Mouse (Mus musculus): ENCODE measurements around the gene Efcab10.
A peak's percentile ranks its signal among the peaks of the same experiment; 100 is the strongest.

Gene Efcab10

DNA sequence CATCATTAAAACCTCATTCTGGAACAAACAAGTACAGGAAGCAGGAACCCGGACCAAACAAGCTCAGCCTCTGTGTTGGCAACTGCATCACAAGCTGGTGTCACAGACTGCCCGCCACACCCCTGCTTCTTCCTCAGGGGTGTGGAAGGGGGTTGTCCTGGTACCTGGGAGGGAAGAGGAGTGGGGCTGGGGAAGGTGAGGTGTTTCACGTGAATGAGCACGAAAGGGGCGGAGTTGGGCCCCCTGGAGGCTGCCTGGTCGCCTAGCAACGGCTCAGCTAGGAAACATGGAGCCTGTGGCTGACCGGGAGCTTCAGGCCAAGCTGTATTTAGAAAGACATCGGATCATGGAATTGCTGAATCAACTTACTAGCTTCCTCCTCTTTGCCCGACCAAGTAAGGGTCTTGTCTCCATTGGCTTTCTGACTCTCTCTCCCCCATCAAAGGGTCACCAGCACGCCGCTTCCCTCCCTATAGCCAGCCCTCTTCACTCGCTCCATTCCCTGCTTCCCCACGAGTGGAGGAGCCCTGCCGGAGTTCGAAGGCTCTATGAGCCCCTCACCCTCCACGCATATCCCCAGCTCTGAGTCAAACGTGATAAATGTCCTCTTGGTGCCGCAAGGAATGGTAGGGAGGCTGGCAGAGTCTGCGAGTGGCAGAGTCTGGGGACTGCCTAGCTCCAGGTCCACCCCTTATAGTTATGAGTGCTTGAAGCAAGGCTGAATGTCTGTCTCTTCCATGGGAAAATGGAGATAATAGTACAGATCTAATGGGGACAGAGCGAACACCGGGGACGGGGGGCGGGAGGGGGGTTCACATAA, at the start of gene Efcab10:
Gene Efcab10, plus strand, starts transcription at position 51 of the 820 bp plus-strand sequence.
- no peak for DNase-seq

DNA sequence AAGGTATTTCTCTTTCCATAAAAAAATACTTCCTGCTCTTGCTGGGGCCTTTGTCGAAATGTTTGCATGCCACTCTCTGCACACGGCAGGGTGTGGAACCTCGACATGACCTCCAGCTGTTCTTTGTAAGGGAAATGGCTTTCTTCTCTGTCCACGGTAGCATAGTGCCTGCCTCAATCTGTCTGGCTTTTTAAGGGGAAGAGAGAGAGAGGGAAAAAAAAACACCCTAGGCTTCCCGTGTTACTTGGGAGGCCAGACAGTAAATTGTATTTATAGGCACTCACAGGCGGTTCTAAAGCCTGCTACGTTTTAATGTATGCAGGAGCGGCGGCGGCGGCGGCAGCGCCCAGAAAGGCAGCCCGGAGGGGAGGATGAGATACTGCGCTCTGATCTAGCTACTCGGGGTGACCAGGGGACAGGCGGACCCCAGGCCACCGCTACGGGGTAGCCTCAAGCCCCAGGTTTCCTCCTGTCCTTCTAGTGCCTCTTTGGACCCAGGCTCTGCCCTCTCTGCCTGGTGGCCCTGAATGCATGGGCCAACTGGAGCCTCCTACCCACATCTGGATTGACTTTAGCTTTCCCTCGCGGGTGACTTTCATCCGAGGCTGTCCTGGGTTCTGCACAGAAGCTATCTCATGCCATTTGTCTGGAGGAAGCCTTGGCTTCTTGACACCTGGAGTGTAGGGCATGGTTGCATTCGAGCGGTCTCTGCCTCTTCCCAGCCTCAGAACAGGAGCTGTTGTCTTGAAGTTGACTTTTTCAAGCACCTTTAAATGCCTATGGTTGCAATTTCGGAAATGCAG, 49.5 kb upstream of the Efcab10 start:
- DNase-seq = no peak

DNA sequence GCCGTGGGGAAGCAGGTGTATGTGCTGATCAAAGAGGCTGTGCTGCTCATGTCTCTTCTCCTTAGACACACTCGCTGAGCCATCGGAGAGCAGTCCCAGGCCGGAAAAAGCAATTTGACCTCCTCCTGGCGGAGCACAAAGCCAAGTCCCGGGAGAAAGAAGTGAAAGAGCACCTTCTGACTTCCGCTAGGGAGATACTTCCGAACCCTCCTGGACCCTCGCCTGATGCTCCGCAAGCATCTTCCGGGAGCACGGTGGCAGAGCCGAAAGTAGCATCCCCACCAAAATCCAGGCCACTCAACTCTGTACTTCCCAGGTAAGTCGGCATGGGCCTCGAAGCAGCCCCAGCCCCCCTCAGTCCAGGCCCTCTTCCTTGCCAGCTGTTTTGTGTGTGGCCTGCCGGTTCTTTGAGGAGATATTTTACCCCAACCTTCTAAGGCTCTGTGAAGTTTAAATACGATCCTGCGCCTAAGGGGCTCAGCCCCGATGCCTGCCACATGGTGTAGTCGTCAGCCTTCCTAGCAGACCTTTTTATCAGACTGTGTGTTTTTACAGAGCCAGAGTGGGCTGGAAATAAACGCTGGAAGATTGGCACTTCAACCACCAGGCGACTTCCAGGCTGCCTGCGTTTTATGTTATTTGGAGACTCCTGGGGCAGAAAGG, 48.8 kb upstream of the Efcab10 start:
- DNase-seq = no peak

DNA sequence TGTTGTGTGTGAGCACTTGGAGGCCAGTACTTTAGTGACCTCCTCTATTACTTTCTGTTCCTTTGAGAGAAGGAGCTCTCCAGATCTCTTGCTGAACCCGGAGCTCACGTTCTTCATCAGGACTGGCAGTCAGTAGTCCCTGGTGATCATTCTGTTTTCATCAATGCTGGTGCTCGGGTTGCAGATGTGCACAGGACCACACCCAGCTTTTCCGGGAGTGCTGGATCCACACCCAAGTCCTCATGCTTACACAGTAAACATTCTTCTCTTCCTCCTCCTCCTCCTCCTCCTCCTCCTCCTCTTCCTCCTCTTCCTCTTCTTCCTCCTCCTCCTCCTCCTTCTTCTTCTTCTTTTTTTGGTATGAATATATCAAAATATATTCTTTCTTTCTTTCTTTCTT, 42.0 kb upstream of the Efcab10 start:
- DNase-seq = no peak

DNA sequence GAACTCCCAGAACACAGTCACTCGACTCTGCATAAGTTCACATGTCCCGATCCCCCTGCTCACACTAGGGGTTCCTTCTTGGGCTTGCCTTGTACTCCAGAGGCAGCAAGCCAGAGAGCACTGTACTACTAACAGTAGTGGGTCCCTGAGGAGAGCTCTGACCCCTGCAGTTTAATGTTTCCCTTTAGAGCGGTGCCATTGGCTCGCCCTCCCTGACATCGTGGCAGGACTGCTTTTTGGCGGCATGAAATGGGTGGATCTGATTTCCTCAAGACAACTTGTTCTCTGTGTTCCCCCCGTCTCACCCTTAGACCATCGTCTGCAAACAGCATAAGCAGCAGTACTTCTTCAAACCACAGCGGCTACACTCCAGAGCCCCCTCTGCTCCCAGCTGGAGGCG, 36.3 kb upstream of the Efcab10 start:
- DNase-seq = no peak

DNA sequence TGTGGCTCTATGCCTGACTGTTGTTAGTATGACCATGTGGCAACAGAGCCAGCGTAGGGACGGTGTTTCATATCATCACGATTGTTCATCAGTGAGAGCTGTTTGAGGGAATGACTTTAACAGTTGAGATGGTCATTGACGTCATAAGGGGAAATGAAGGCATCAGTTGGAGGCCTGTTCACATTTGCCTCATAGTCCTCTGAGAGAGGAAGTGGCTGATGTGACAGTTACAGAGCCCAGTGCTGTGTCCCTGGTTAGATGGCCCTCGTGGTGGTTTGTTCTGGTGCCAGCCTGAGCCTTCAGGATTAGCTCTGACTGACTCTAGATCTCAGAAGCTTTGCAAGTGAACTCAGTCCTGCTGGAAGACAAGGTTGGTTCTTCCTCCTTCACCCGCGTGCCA, 35.4 kb upstream of the Efcab10 start:
- DNase-seq = no peak

DNA sequence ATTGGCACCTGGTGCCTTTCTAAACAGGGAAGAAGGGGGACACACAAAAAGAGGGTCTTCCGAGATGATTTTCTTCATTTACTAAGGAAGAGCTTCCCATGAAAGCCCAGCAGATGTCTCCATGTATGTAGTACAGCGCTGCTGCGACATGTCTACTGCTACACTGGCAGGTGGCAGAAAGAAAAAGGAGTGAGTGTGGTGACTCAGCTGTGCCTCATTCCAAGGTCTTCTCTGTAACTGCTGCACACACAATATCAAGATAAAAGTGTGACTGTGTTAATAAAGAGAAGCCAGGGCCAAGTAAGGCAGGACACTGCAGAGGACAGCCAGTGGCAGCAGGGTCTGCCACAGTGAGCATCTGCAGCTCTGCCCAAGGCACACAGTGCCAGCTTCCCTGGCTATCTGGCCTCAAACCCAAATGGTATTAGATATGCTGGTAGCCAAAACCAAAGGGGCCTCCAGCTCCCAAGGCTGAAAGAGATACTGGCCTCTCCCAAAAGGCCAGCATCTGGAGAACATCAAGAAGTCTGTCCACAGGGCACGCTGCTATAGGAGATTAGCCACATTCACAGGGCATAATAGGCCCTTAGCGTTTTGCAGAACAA, 34.7 kb upstream of the Efcab10 start:
- no peak for DNase-seq

DNA sequence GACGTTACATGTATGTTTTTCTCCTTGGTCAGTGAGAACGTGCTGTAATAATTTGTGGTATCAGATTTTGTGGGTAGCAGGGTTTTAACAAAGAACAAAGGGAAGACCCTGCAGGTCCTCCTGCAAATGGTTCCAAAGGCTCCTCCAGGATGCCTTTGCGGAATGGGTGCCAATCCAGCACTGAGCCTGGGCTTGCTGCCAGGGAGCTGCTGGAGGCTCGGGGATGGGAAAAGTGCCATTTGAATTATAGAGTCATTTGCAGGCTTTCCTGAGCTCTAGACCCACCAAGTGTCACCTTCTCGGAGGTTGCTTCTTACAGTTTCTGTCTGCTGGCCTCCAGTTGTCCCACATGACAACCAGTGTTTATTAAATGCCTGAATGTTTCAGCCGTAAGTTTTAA, 33.9 kb upstream of the Efcab10 start:
- DNase-seq = no peak

DNA sequence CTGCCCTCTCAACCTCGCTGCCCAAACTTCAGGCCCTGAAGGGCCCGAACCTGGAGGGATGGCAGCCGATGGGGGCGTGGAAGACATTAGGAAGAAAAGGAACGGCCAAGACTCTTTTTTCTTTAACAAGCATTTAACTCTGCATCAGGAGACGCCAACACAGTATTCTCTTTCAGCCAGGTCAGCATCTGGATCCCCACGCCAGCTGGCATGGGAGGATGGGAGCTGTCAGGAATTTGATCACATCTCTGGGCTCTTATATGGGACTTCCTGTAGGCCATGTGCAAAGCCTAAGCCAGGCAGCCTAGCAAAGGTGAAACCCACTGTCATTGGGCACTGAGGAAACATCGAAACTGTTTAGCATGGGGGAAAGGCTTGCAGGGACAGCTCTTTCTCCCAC, 30.1 kb upstream of the Efcab10 start:
- no peak for DNase-seq

DNA sequence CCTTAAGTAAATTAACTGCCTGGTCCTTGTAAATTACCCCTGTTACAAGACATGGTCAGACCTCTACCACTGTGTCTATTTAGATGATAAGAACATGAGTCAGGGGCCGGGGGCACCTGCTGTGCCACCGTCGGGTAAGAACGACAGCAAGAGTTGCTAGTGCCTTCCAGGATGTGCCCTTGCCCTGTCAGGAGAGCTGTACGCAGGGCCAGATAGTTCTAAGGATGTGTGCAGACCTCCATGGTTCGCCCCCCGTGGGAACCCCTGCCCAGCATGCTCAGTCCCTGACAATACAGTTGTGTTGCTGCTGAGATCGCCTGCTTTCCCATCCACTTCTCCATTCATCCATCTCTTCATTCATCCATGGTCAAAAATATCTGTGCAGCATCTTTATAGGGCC, 29.5 kb upstream of the Efcab10 start:
- DNase-seq = no peak

DNA sequence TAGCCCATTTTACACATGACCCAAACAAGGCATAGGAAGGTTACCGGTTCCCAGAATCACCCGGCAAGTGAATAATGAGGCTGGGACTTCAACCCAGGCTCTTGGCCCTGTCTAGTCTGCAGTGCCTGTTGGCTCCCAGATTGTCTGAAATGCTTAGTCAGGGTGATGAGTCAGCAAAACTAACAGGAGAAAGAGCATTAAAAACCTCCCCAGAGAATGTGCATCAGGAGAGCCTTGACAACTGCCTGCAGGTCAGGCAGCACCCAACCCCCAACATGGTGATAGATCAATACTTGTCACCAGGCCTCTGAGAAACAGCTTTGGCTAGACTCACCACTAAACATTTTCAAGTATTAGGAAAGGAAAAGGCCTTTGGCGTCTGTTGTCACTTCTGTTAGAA, 25.1 kb upstream of the Efcab10 start:
- no peak for DNase-seq

DNA sequence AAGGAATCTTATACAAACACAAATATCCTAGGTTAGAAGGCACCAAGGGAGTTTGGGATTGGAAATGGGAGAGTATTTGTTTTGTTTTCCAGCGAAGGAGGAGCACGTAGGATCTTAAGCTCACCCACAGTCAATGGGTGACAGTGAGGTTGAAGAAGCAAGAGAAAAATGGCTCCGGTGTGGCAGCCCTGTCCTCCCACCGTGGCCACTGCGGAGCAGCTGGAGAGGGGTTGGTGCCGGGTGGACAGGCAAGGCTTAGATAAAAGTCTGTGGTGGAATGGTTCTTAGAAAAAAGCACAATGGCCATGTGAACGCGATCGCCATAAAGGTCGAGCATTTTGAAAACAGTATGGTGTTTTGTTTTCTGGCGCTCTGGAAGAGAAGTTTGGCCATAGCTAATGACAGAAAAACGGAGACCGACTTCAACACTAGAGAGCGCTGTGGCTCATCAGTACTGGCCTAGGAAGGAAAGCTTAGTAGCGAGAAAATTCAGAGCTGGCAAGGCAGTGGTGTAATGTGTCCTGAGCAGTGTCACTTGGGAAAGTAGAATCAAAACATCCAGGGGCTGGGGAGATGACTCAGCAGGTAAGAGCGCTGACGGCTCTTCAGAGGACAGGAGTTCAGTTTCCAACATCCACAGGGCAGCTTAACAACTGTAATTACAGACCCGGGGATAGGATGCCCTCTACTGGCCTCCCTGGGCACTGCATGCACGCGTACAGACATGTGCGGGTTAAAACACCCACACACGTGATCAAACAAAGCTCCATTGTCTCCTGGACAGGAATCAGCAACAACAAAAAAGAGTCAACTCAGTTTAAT, 14.8 kb upstream of the Efcab10 start:
- peak; percentile 36 to 50 for DNase-seq

DNA sequence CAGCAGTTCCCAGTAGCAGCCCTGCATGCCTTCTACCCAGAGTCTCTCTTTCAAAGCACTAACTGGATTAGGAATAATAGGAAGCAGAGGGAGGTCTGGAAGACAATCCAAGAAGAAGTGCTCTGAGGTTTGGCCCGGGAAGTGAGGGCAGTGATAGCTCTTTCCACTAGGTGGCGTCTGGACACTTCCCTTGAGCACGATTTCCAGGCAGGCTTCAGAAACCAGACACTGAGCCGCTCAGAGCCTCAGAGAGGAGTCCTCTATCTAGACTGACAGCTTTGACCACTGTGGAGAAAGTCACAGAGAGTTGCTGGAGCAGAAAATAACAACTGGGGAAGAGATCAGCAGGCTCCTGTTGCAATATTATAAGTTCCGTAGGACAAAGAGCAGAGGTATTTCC, 5.8 kb upstream of the Efcab10 start:
- peak in 1 of 2 experiments; percentile 10 for DNase-seq

DNA sequence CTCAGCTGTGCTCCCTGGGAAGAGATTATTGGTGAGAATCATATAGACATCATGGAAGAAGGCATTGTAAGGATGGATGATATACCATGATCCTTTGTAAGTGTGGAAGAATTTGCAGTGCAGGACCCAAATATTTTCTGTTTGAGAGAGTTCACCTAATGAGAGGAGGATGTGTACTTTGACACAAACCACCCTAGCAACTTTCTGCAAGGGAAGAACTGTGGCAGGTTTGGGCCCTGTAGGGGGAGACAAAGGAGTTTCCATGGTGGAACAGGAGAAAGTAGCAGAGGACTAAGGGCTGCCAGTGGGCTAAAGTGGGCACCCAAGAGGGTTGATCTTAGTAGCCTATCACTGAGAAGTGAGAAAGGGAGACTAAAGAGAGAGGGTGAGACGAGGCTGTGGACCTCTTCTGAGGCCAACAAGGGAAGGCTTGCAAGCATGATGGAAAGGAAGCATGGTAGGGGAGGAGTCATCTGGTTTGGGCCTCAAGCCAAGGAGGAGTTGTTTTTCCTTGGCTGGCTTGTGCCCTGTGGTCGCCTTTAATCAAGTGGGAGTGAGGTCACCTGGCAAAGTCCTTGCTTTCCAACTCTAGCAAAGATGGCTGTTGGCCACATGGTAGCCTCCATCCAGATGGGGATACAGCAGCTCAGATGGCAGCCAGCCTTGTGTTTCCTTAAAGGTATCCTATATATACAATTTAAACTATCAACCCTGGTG, 3.7 kb upstream of the Efcab10 start:
- DNase-seq = no peak

DNA sequence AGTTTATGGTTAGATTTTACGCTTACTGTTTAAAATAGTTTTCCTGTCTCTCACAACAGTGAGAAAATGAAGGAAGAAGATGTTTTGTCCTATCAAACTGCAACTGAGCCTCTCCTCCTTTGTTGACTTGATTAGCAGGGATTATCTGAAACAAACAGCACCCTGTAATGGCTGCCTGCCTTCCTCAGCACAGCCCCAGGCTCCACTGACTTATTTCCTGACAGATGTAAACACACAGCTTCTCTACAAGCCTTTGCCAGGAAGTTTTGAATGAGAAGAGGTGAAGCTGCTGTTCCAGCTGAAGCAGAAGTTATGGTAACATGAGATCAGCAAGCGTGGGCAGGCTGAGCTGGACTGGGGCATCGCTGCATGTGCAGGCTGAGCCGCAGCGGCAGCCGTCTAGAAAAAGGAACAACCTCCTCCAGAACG, 8.6 kb downstream of the Efcab10 start:
- DNase-seq = no peak

DNA sequence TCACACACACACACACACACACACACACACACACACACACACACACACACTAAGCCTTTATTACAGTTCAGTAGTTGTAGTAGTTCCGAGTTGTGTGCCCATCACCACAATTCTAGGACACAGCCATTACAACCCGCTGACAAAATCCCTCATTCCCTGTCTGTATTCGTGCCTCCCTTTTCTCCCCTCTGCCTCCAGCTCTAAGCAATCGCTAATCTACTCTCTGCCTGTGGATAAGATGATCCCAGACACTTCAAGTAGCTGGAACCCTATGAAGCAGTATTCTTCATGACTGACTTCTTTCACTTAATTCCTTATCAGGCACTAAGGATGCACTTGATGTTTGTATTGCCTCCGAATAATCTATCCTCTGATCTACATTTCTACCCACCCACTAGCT, 10.3 kb downstream of the Efcab10 start:
- DNase-seq = no peak

DNA sequence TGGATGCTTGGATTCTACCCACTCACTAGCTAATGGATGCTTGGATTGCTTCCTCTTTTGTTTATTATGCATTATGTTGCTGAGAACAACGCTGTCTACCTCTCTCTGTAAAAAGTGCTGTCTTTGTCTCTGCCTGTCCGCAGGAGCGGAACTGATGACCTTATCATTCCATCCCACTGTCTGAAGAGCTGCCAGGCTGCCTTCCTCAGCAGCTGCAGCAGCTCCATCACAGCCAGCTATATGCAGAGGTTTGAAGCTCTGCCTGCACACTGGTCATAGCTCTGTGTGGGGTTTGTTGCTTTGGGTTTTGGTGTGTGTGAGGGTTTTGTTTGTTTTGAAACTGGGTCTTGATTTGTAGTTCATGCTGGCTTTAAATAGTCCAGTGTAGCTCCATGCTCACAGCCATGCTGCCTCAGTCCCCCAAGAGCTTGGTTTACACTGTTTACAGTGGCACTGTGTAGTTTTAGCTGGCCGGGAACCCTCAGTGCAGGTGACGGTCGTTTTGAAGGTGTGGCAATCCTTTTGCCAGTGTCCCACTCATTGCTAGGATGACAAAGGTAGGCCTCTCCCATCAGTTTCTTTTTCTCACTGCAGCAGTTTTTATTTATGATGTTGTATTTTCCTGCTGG, 10.9 kb downstream of the Efcab10 start:
- DNase-seq = no peak

DNA sequence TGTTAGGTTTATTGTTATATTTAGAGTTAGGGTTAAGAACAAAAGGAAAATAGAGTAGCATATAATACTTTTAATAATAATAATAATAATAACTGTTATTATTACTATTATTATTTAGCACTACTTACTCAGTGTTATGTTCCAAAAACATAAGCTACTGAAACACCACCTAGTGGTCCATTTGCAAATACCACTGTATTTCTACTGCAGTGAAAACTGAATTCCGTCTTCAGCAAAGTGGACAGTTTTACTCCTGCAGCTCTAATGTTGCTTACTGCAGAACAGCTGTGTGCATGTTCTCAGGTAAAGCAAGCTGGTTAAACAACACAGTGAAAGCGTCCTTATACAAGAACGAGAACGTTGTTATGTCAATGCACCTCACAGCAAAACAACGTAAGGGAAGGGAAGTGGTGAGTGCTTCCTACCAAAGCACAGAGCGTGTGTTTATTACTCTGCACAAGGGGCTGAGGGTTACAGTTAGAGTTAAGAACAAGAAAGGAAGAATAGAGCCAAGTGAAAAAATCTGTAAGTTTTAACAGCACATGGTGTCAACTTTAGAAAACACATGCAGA, 17.0 kb downstream of the Efcab10 start:
- DNase-seq = no peak

DNA sequence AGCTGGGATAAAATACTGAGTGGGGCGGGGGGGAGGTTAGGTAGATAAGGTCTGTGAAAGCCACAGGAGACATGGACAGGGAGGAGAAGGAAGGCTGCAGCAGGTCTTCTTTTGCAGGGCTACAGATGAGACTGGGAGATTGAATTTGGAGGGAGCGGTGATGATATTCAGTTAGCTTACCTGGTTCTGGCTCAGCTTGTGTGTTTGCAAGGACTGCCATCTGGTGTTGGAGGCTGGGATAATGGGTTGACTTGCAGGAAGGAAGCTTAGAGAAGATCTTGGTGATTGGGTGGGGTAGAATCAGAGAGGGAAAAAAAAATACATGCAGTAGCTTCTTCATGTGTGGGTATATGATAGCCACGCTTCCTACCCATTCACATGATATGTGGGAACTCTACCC, 29.7 kb downstream of the Efcab10 start:
- no peak for DNase-seq

DNA sequence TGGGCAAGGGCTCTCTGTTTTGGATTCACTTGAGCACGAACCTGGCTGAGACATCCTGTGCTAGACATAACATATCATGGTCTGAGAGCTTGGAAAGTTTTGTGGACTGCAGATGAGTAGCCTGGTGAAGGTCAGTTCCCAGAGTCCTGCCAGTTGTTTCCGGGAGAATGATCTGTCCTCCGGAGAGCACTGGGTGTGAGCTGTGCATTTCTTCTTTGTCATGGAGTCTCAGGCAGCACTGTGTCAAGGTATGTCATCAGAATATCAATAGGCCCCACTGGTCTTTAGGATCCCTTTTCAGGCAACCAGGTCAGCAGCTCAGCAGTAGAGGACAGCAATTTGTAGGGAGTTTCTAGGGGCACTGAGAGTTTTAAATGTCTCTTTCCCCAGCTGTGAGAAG, 32.6 kb downstream of the Efcab10 start:
- no peak for DNase-seq

DNA sequence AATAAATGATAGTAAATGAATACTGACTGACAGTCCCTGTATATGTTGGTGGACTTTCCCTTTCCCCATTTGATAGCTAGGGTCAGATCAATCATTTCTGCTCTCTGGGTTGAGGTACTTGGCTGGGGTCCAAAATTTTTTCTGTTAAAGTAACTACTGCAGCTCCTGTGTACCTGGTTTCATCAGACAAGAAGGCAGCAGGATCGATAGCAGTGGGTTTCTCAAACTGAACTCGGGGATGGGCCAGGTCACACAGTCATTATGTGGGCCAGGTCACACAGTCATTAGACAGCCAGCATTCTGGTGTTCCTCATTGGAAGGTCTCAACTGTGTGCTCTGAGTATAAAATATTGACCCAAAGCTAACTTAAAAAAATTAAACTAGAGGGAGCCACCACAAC, 33.1 kb downstream of the Efcab10 start:
- no peak for DNase-seq
